Mouse (Mus musculus): ENCODE data around the gene Foxe3. TPM values are rescaled to one million over a fixed set of nuclear protein-coding genes. Genes with fewer than 3 reads are reported as not detected.

Gene Foxe3
- total and polyA plus RNA-seq, 3 experiments, result not detected

GRCm38 (mm10) chr4:114908829-114909601 lies 16.8 kb downstream of the Foxe3 start, which contains the start of gene Foxd2:
Foxd2 (minus strand) TSS chr4:114908873.
- Histone ChIP-seq H3K4me3 (replicated peaks in 1 of 3; ENCODE audit: low read depth in 2 of 3, low read length in 2 of 3, poor library complexity in 1 of 3) (peak within 1 kb of the TSS; percentile 67 to 74 (median 72)), H3K9me3 (replicated peaks; ENCODE audit: low read length) (peaks cover 15% of the 10 kb centered on the region), H3K79me2 (replicated peaks; ENCODE audit: control insufficient read depth, extremely low read depth, insufficient read depth, poor library complexity, severe bottlenecking) (no peaks in the 10 kb centered on the region), H3K9ac (ENCODE audit: insufficient read depth, low read depth) (peak within 1 kb of the TSS; percentile 58), H3K27me3 (replicated peaks) (peaks cover 13% of the 10 kb centered on the region), H3K36me3 (replicated peaks in 1 of 2; ENCODE audit: control insufficient read depth in 1 of 2, insufficient read depth in 1 of 2, low read length in 1 of 2) (peaks cover 0 to 15% of the 10 kb centered on the region in 2 experiments), H3K27ac (ENCODE audit: insufficient read depth, low read depth) (peak within 1 kb of the TSS; percentile 77), H3K4me1 (ENCODE audit: control insufficient read depth in 1 of 2, insufficient read depth in 2 of 2) (peaks cover 0 to 5% of the 10 kb centered on the region in 2 experiments; a peak in 2 of 4 replicates), H3K4me2 (ENCODE audit: insufficient read depth, low read depth, poor library complexity, severe bottlenecking) (peak within 1 kb of the TSS; percentile 70)
- dilution Hi-C loops (cut with MboI; ENCODE audit: extremely low pct_ligation_motif_present, extremely low pct_unique_long_range_greater_than_20kb, low sequenced_read_pairs), result no loop called here
- TF ChIP-seq USF2 (conservative IDR thresholded peaks at IDR 0.05; ENCODE audit: low read depth, low read length), result no peak
- peak; percentile 43 for TF ChIP-seq SMC3 (IDR thresholded peaks at IDR 0.05; ENCODE audit: low read depth, low read length)
- no peak for TF ChIP-seq BHLHE40 (IDR thresholded peaks at IDR 0.05; ENCODE audit: low read depth, low read length)
- no peak; the same call in 1 of the 2 replicates for TF ChIP-seq TCF12 (IDR thresholded peaks at IDR 0.05; ENCODE audit: low read depth, low read length)
- no peak for TF ChIP-seq MYC (IDR thresholded peaks at IDR 0.05; ENCODE audit: low read depth, low read length)
- TF ChIP-seq E2F4 (IDR thresholded peaks at IDR 0.05; ENCODE audit: insufficient replicate concordance, low read depth, low read length), result no peak
- no peak for TF ChIP-seq ZKSCAN1 (IDR thresholded peaks at IDR 0.05; ENCODE audit: borderline replicate concordance, low read depth, low read length)
- no peak; the same call in none of the 2 replicates for TF ChIP-seq RAD21 (IDR thresholded peaks at IDR 0.05; ENCODE audit: low read depth, low read length)
- TF ChIP-seq IRF4 (IDR thresholded peaks at IDR 0.05; ENCODE audit: low read depth, low read length), result no peak
- no peak; the same call in 1 of the 2 replicates for TF ChIP-seq SIN3A (IDR thresholded peaks at IDR 0.05; ENCODE audit: low read length)
- TF ChIP-seq CHD1 (IDR thresholded peaks at IDR 0.05; ENCODE audit: low read depth, low read length), result no peak
- no peak for TF ChIP-seq ZMIZ1 (IDR thresholded peaks at IDR 0.05; ENCODE audit: low read depth, low read length)
- no peak for TF ChIP-seq POLR2AphosphoS2 (IDR thresholded peaks at IDR 0.05; ENCODE audit: low read depth, low read length)
- TF ChIP-seq UBTF (IDR thresholded peaks at IDR 0.05; ENCODE audit: low read depth, low read length), result peak; percentile 82
- TF ChIP-seq JUND (conservative IDR thresholded peaks at IDR 0.05; ENCODE audit: low read depth, low read length), result no peak
- no peak for TF ChIP-seq JUN (IDR thresholded peaks at IDR 0.05; ENCODE audit: insufficient read depth, low read depth, low read length)
- peak; percentile 21 to 88 for TF ChIP-seq CTCF (conservative IDR thresholded peaks at IDR 0.05 in 1 of 2, IDR thresholded peaks at IDR 0.05 in 1 of 2; ENCODE audit: low read depth in 2 of 2, low read length in 2 of 2)
- peak; percentile 67 for TF ChIP-seq POLR2A (IDR thresholded peaks at IDR 0.05; ENCODE audit: low read depth, low read length)
- TF ChIP-seq EP300 (IDR thresholded peaks at IDR 0.05; ENCODE audit: low read length), result no peak
- no peak for TF ChIP-seq ZC3H11A (IDR thresholded peaks at IDR 0.05; ENCODE audit: low read depth, low read length)
- no peak for TF ChIP-seq CHD2 (IDR thresholded peaks at IDR 0.05; ENCODE audit: low read length)
- TF ChIP-seq KAT2A (IDR thresholded peaks at IDR 0.05; ENCODE audit: insufficient replicate concordance, low read length), result no peak
- TF ChIP-seq ETS1 (conservative IDR thresholded peaks at IDR 0.05; ENCODE audit: low read depth, low read length), result no peak
- no peak for TF ChIP-seq MAX (IDR thresholded peaks at IDR 0.05; ENCODE audit: low read length)
- peak; percentile 66 for TF ChIP-seq NELFE (IDR thresholded peaks at IDR 0.05; ENCODE audit: low read depth, low read length)
- TF ChIP-seq USF1 (IDR thresholded peaks at IDR 0.05; ENCODE audit: low read depth, low read length), result no peak
- peak; percentile 26; the same call in 1 of the 2 replicates for TF ChIP-seq MXI1 (IDR thresholded peaks at IDR 0.05; ENCODE audit: low read depth, low read length)
- TF ChIP-seq GABPA (IDR thresholded peaks at IDR 0.05; ENCODE audit: insufficient replicate concordance, low read depth, low read length), result no peak
- no peak for TF ChIP-seq RCOR1 (conservative IDR thresholded peaks at IDR 0.05; ENCODE audit: low read depth, low read length)
- no peak for TF ChIP-seq PAX5 (IDR thresholded peaks at IDR 0.05; ENCODE audit: low read length)
- 0 out of 2 replicates have a peak, but pooled peaks have one; percentile 20 for TF ChIP-seq MEF2A (IDR thresholded peaks at IDR 0.05; ENCODE audit: borderline replicate concordance, low read depth, low read length)
- peak; percentile 27; the same call in 1 of the 2 replicates for TF ChIP-seq HCFC1 (IDR thresholded peaks at IDR 0.05; ENCODE audit: low read depth, low read length)
- no peak for TF ChIP-seq NRF1 (IDR thresholded peaks at IDR 0.05; ENCODE audit: low read depth, low read length)
- peak; percentile 82 for TF ChIP-seq MAZ (IDR thresholded peaks at IDR 0.05; ENCODE audit: low read depth, low read length)
- TF ChIP-seq ELF1 (IDR thresholded peaks at IDR 0.05; ENCODE audit: low read depth, low read length), result peak; percentile 82
- TF ChIP-seq MAFK (IDR thresholded peaks at IDR 0.05; ENCODE audit: insufficient replicate concordance, low read length), result no peak
- no peak for TF ChIP-seq ZNF384 (IDR thresholded peaks at IDR 0.05; ENCODE audit: low read depth, low read length)
- TF ChIP-seq TBP (conservative IDR thresholded peaks at IDR 0.05; ENCODE audit: low read depth, low read length), result no peak
- DNase-seq (ENCODE audit: extremely low read depth), result peak; percentile 93
- in situ Hi-C loops (cut with MboI; ENCODE audit: low pct_ligation_motif_present, low pct_unique_long_range_greater_than_20kb, low sequenced_read_pairs), result no loop called here
